Mouse (Mus musculus) forebrain, embryonic 11.5 days (tissue): ENCODE results near the gene Mex3b. TPM values are rescaled to one million over a fixed set of nuclear protein-coding genes. Genes with fewer than 3 reads are reported as not detected.

ENCODE experiments used
- ATAC-seq: fragments of 200-750 bp; cut with Nextera tagmentation; replicated peaks from 2 replicates; pipeline ENCODE4 v1.8.0; 2017; ENCODE audit warnings: moderate TSS enrichment; ENCODE audit not compliant: low FRiP score
- DNase-seq: peaks from one replicate; pipeline ENCODE4 v3.0.0-alpha.2; 2017; ENCODE audit warnings: low spot score
- H3K27ac ChIP-seq: fragments of 300-500 bp; sonication (generic); 2 replicates; pipeline ENCODE4 v1.5.1; 2014; ENCODE audit warnings: low read depth, low read length
- H3K27me3 ChIP-seq: fragments of 300-500 bp; sonication (generic); 2 replicates; pipeline ENCODE4 v1.6.1; 2014; ENCODE audit warnings: mild to moderate bottlenecking, low read length, mixed read lengths; ENCODE audit not compliant: control insufficient read depth, insufficient read depth
- H3K36me3 ChIP-seq: fragments of 300-500 bp; sonication (generic); 2 replicates; pipeline ENCODE4 v1.6.1; 2014; ENCODE audit warnings: mild to moderate bottlenecking, low read length, moderate library complexity, mixed read lengths; ENCODE audit not compliant: control insufficient read depth, insufficient read depth
- H3K4me1 ChIP-seq: fragments of 300-500 bp; sonication (generic); replicated peaks from 2 replicates; pipeline ENCODE4 v1.6.1; 2014; ENCODE audit warnings: low read length, mixed read lengths; ENCODE audit not compliant: control insufficient read depth, insufficient read depth
- H3K4me2 ChIP-seq: fragments of 300-500 bp; sonication (generic); 2 replicates; pipeline ENCODE4 v1.6.1; 2014; ENCODE audit warnings: low read depth, mild to moderate bottlenecking, low read length, moderate library complexity, mixed read lengths; ENCODE audit not compliant: severe bottlenecking
- H3K4me3 ChIP-seq: fragments of 300-500 bp; sonication (generic); 2 replicates; pipeline ENCODE4 v1.5.1; 2014; ENCODE audit warnings: low read depth, low read length
- H3K9ac ChIP-seq: fragments of 300-500 bp; sonication (generic); 2 replicates; pipeline ENCODE4 v1.6.1; 2014; ENCODE audit warnings: low read length
- H3K9me3 ChIP-seq: fragments of 300-500 bp; sonication (generic); 2 replicates; pipeline ENCODE4 v1.6.1; 2016; ENCODE audit warnings: low read length, mixed read lengths; ENCODE audit not compliant: control insufficient read depth
- WGBS: fragments of 180-500 bp; shearing (Covaris S2); extraction: QIAGEN DNeasy Blood & Tissue Kit; methylation state at CpG from one replicate; pipeline ENCODE4 v1.1.7; 2014; 5-methylcytosine and 5-hydroxymethylcytosine counted together
- polyA plus RNA-seq: library from polyadenylated mRNA; unstranded; fragments of >200 nt; fragmentation: Nextera tagmentation; extraction: Ambion mirVana; gene quantifications from 2 replicates; pipeline ENCODE4 v1.2.1, GENCODE M21; 2014

The Mex3b gene
- polyA plus RNA-seq, result 36.0 and 42.7 TPM in 2 replicates

DNA sequence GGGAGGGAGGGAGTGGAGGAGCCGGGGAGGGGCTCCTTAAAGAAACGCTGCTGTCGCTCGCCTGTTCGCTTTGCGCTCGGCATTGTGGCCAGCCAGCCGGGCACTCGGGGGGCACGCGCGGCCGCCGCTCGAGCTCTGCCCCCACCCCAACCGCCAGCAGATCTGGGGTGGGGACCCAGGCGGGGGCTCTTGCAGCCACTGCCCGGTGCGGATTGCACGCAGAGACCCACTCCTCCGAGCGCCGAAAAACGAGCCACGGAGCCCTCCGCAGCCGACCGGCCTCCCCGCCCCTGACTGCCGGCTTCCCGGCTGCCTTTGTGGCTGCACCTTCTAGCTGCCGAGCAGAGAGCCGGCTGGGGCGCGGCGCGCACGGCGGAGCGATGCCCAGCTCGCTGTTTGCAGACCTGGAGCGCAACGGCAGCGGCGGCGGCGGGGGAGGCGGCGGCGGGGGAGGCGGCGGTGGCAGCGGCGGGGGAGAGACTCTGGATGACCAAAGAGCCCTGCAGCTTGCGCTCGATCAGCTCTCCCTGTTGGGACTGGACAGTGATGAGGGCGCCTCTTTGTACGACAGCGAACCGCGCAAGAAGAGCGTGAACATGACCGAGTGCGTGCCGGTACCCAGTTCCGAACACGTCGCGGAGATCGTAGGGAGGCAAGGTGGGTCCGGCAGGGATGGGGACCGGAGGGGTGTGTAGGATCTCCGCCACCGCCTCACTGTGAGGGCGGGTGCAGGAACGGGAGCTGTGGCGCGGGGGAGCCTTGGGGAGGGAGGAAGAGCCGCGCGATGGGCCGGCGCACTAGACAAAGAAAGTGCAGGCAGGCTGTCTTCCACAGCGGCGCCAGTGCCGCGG, at the start of gene Mex3b:
TSS of gene Mex3b (plus strand) at position 63 of the 851 bp plus-strand sequence.
- WGBS, result under 1% methylated on average over 70 of the region's 87 CpGs
- Histone ChIP-seq H3K4me2 (peak within 1 kb of the TSS; percentile 95), H3K9ac (peak within 1 kb of the TSS; percentile 100), H3K27ac (peak within 1 kb of the TSS; percentile 99), H3K36me3 (peaks cover 12% of the 10 kb centered on the region; the same call in 1 of the 2 replicates), H3K27me3 (no peaks in the 10 kb centered on the region), H3K4me1 (peaks cover 13% of the 10 kb centered on the region; the same call in 1 of the 2 replicates), H3K9me3 (no peaks in the 10 kb centered on the region), H3K4me3 (peak within 1 kb of the TSS; percentile 98)
- no peak for DNase-seq
- no peak for ATAC-seq

DNA sequence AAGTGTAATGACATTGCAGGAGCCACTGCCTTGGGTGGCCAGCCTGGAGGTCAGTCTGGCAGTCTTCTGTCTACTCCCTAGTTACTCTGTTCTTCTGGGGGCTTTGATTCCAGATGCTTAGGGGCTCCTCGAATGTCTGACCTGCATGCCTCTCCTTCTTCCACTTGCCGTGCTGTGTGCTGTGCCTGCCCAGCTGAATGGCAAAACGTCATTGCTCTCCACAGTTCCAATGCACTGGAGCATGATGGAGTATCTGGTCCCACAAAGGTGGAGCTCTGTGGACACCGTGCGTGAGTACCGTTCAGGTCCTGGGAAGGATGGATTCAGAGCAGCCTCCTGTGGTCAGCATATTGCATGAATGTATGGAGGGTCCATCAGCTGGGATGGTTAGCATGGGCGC, 47.6 kb upstream of the Mex3b start:
- H3K9ac ChIP-seq, result no peak overlapping the region
- no peaks in the 10 kb centered on the region for H3K36me3 ChIP-seq
- no peaks in the 10 kb centered on the region for H3K27me3 ChIP-seq
- H3K4me2 ChIP-seq, result no peak overlapping the region
- no peaks in the 10 kb centered on the region for H3K4me1 ChIP-seq
- no peak overlapping the region for H3K4me3 ChIP-seq
- H3K9me3 ChIP-seq, result no peaks in the 10 kb centered on the region; the same call in 1 of the 2 replicates
- ATAC-seq, result no peak
- peak; percentile 46 for DNase-seq
- no peak overlapping the region for H3K27ac ChIP-seq
- WGBS, result 91% methylated on average over 7 of the region's 7 CpGs

DNA sequence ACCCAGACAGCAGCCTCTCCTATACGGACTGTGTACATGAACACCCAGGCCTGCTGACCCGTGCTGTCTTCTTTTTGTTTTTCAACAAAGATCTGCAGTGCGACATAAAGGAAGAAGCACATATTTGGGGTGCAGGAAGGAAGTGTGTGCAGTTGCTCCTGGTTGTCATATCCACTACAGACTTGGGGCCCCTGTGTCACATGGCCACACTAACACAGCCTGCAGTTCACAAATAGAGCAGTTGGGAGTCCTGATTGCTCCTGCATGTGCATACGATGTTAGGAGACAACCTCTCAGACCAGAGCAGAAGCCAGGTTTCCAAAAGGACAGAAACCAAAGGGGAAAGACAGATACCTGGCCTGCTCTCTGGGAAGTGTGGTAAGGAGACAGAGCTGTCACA, 46.5 kb upstream of the Mex3b start:
- Histone ChIP-seq H3K9me3 (no peaks in the 10 kb centered on the region; the same call in 1 of the 2 replicates), H3K9ac (no peak overlapping the region), H3K4me3 (no peak overlapping the region), H3K27me3 (no peaks in the 10 kb centered on the region), H3K27ac (no peak overlapping the region), H3K36me3 (no peaks in the 10 kb centered on the region), H3K4me1 (no peaks in the 10 kb centered on the region), H3K4me2 (no peak overlapping the region)
- no peak for ATAC-seq
- peak; percentile 32 for DNase-seq
- WGBS, result 70% methylated on average over 4 of the region's 4 CpGs

DNA sequence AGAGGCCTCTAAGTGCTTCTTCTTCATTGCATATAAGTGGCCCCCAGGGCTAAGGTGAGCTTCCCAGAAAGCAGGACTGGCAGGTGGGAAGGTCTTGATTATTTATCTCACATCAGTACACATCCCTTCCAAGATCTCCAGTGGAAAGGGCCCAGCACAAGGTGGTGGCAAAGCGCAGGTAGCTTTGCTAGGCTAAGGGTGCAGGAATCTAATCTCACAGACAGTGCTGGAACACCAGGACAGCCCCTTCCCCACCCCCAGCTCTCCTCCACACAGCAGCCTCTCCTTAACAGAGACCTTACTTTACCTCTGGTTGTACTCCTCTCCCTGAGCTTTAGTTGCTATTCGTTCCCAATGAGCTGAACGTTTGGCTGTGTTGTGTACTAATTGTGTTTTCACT, 45.6 kb upstream of the Mex3b start:
- H3K27me3 ChIP-seq, result no peaks in the 10 kb centered on the region
- no peak overlapping the region for H3K27ac ChIP-seq
- H3K9ac ChIP-seq, result no peak overlapping the region
- DNase-seq (peak; percentile 24), ATAC-seq (no peak)
- 76% methylated on average over 3 of the region's 3 CpGs for WGBS
- no peaks in the 10 kb centered on the region; the same call in 1 of the 2 replicates for H3K9me3 ChIP-seq
- no peaks in the 10 kb centered on the region for H3K4me1 ChIP-seq
- H3K4me2 ChIP-seq, result no peak overlapping the region
- no peaks in the 10 kb centered on the region for H3K36me3 ChIP-seq
- H3K4me3 ChIP-seq, result no peak overlapping the region

DNA sequence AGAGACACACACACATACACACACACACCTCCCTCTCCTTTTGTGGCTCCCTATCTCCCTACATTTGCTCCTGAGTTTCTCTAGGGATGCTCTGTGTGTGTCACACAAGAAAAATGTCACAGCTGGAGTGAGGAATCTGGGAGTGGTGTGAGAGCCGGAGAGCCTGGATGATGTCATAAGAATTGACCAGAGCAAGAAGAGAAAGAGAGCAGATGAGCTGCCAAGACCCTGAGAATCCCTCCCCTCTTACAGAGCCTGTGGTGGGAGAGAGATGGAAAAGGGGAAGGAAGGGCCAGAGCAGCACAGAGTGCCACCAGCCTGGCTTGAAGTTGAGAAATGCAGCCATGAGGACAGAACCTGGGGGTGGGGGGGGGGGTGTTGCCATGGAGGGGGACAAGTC, 44.6 kb upstream of the Mex3b start:
- H3K27ac ChIP-seq, result no peak overlapping the region
- ATAC-seq (no peak), DNase-seq (peak; percentile 26)
- no peaks in the 10 kb centered on the region for H3K27me3 ChIP-seq
- no peaks in the 10 kb centered on the region for H3K9me3 ChIP-seq
- H3K9ac ChIP-seq, result no peak overlapping the region
- no peaks in the 10 kb centered on the region for H3K36me3 ChIP-seq
- H3K4me1 ChIP-seq, result no peaks in the 10 kb centered on the region
- 64% methylated on average over 1 of the region's 1 CpGs for WGBS
- no peak overlapping the region for H3K4me3 ChIP-seq
- no peak overlapping the region for H3K4me2 ChIP-seq

DNA sequence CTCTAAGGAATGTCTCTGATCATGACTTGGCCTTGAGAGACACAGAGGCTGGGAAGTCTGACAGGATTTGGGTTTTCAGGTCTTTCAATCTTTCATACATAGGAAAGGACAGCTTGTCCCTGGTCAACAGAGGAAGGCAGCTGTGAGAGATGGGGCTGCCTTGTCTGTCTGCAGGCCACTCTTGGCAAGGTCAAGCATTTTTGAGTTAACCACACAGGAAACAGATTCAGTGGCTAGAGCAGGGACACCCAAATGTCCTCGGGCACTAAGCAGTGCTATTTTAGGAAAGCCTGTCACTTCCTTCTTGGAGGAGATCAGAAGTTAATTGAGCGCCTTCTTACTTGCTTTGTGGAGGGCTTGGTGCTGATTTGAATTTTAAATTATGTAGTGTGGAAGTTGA, 38.9 kb upstream of the Mex3b start:
- H3K4me1 ChIP-seq, result no peaks in the 10 kb centered on the region
- no peaks in the 10 kb centered on the region for H3K27me3 ChIP-seq
- H3K36me3 ChIP-seq, result no peaks in the 10 kb centered on the region
- no peak for ATAC-seq
- H3K9ac ChIP-seq, result no peak overlapping the region
- H3K4me3 ChIP-seq, result no peak overlapping the region
- H3K9me3 ChIP-seq, result no peaks in the 10 kb centered on the region
- 58% methylated on average over 2 of the region's 2 CpGs for WGBS
- DNase-seq, result peak; percentile 6
- no peak overlapping the region for H3K4me2 ChIP-seq
- no peak overlapping the region for H3K27ac ChIP-seq

DNA sequence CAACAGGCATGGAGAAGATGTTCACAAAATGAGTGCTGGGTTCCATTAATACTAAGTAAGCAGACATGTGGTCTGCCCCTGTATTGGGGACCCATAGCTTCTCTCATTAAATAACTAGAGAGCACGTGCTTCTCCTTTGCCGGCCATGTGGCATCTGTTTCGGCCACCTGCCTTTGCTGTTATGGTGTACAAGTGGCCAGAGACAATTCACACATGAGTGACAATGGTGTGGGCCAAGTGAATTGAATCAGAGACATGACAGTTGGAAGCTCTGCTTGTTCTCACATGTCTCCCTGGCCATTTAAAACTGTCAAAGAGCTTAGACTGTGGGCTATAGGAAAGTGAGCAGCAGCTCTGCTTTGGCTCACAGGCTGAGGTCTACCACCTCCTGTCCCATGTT, 37.6 kb upstream of the Mex3b start:
- 92% methylated on average over 3 of the region's 3 CpGs for WGBS
- Histone ChIP-seq H3K4me1 (no peaks in the 10 kb centered on the region), H3K4me3 (no peak overlapping the region), H3K36me3 (no peaks in the 10 kb centered on the region), H3K27ac (no peak overlapping the region), H3K4me2 (no peak overlapping the region), H3K9ac (no peak overlapping the region), H3K27me3 (no peaks in the 10 kb centered on the region), H3K9me3 (no peaks in the 10 kb centered on the region)
- peak; percentile 30 for DNase-seq
- ATAC-seq, result no peak

DNA sequence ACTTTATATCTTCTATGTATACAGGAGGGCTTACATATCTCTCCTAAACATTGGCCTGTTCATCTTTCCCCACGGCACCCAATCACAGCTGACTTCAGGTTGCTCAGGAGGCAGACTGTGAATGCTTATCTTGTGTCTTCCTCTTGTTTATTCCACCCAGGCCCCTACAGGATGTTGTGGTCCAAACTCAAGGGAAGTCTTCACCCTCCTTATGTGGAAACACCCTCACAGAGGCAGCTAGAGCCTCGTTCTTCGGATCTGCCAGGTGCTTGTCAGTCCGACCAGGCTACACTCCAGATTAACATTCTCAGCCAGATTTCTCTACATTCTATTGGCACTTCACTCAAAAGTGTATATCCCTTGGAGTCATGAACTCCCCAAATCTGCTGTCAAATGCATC, 32.7 kb upstream of the Mex3b start:
- H3K36me3 ChIP-seq, result no peaks in the 10 kb centered on the region
- ATAC-seq (no peak), DNase-seq (no peak)
- no peaks in the 10 kb centered on the region for H3K27me3 ChIP-seq
- no peaks in the 10 kb centered on the region for H3K9me3 ChIP-seq
- H3K9ac ChIP-seq, result no peak overlapping the region
- 90% methylated on average over 4 of the region's 4 CpGs for WGBS
- H3K4me2 ChIP-seq, result no peak overlapping the region
- H3K4me1 ChIP-seq, result no peaks in the 10 kb centered on the region
- H3K27ac ChIP-seq, result no peak overlapping the region
- H3K4me3 ChIP-seq, result no peak overlapping the region

DNA sequence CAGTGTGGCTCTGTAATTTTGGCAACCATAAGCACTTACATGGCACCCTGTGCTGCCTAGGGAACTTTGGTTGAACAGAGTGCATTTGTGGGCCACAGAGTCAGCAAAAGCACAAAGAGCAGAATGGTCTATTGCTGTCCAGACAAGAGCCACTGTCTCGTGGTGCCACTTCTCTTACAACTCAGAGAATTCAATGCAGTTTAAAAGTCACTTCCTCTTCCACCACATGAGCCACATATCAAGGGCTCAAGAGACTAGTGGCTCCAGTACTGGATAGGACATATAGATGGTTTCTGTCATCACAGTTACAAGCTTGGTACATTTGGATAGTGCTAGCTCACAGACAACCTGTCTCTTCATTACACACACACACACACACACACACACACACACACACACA, 28.7 kb upstream of the Mex3b start:
- 84% methylated on average over 1 of the region's 1 CpGs for WGBS
- no peak for DNase-seq
- no peaks in the 10 kb centered on the region for H3K27me3 ChIP-seq

More for the DNA sequence above, 28.7 kb upstream of the Mex3b start:
- H3K9me3 ChIP-seq, result no peaks in the 10 kb centered on the region
- H3K27ac ChIP-seq, result no peak overlapping the region
- H3K4me2 ChIP-seq, result no peak overlapping the region
- 0 out of 2 replicates have a peak, but pooled peaks cover 2% of the 10 kb centered on the region for H3K4me1 ChIP-seq
- H3K4me3 ChIP-seq, result no peak overlapping the region
- H3K9ac ChIP-seq, result no peak overlapping the region
- no peaks in the 10 kb centered on the region for H3K36me3 ChIP-seq
- ATAC-seq, result no peak
